Mouse (Mus musculus) hindbrain, embryonic 13.5 days (tissue): Measurements from ENCODE around the gene Fosl2. TPM values are rescaled to one million over a fixed set of nuclear protein-coding genes. Genes with fewer than 3 reads are reported as not detected.

Experiments
- ATAC-seq: fragments of 200-750 bp; cut with Nextera tagmentation; 2 replicates; pipeline ENCODE4 v1.8.0; 2017; ENCODE audit warnings: moderate TSS enrichment; ENCODE audit not compliant: low FRiP score
- H3K27ac ChIP-seq: fragments of 300-500 bp; sonication (generic); 2 replicates; pipeline ENCODE4 v1.5.1; 2015; ENCODE audit warnings: inconsistent platforms, mild to moderate bottlenecking, moderate library complexity
- H3K27me3 ChIP-seq: fragments of 300-500 bp; sonication (generic); 2 replicates; pipeline ENCODE4 v1.6.1; 2015; ENCODE audit warnings: mild to moderate bottlenecking, inconsistent platforms
- H3K36me3 ChIP-seq: fragments of 300-500 bp; sonication (generic); 2 replicates; pipeline ENCODE4 v1.6.1; 2015; ENCODE audit warnings: mild to moderate bottlenecking, inconsistent platforms
- H3K4me1 ChIP-seq: fragments of 300-500 bp; sonication (generic); replicated peaks from 2 replicates; pipeline ENCODE4 v1.6.1; 2015; ENCODE audit warnings: inconsistent platforms
- H3K4me2 ChIP-seq: fragments of 300-500 bp; sonication (generic); 2 replicates; pipeline ENCODE4 v1.6.1; 2015; ENCODE audit warnings: inconsistent platforms, mild to moderate bottlenecking, moderate library complexity
- H3K4me3 ChIP-seq: fragments of 300-500 bp; sonication (generic); 2 replicates; pipeline ENCODE4 v1.5.1; 2015; ENCODE audit warnings: mild to moderate bottlenecking, inconsistent platforms
- H3K9ac ChIP-seq: fragments of 300-500 bp; sonication (generic); 2 replicates; pipeline ENCODE4 v1.6.1; 2015; ENCODE audit warnings: mild to moderate bottlenecking, inconsistent platforms
- H3K9me3 ChIP-seq: fragments of 300-500 bp; sonication (generic); 2 replicates; pipeline ENCODE4 v1.6.1; 2016; ENCODE audit warnings: inconsistent platforms
- WGBS: fragments of 180-500 bp; shearing (Covaris S2); methylation state at CpG from one replicate; pipeline ENCODE4 v1.1.7; 2015; 5-methylcytosine and 5-hydroxymethylcytosine counted together
- polyA plus RNA-seq: library from polyadenylated mRNA; unstranded; fragments of >200 nt; fragmentation: Nextera tagmentation; extraction: Ambion mirVana; gene quantifications from 2 replicates; pipeline ENCODE4 v1.2.1, GENCODE M21; 2015

The Fosl2 gene
- polyA plus RNA-seq, 1 experiment from 2014 or later = 0.36 TPM

- Histone ChIP-seq H3K4me2 (no peak overlapping the region), H3K9ac (no peak overlapping the region), H3K27me3 (no peaks in the 10 kb centered on the region), H3K36me3 (no peaks in the 10 kb centered on the region), H3K9me3 (no peaks in the 10 kb centered on the region), H3K4me3 (no peak overlapping the region), H3K4me1 (no peaks in the 10 kb centered on the region), H3K27ac (no peak overlapping the region)
- 82% methylated on average over 7 of the region's 7 CpGs for WGBS
- no peak for ATAC-seq
Measured at GRCm38 (mm10) chr5:32112206-32112916, 23.2 kb upstream of the Fosl2 start.

- peaks cover 4% of the 10 kb centered on the region; the same call in 1 of the 2 replicates for H3K4me1 ChIP-seq
- H3K36me3 ChIP-seq = no peaks in the 10 kb centered on the region
- no peak overlapping the region for H3K9ac ChIP-seq
- WGBS = 55% methylated on average over 11 of the region's 11 CpGs
- H3K27ac ChIP-seq = no peak overlapping the region
- no peak overlapping the region for H3K4me3 ChIP-seq
- no peaks in the 10 kb centered on the region for H3K9me3 ChIP-seq
- no peak overlapping the region for H3K4me2 ChIP-seq
- no peaks in the 10 kb centered on the region for H3K27me3 ChIP-seq
- no peak for ATAC-seq
Measured at GRCm38 (mm10) chr5:32120901-32121376, 14.7 kb upstream of the Fosl2 start.

DNA sequence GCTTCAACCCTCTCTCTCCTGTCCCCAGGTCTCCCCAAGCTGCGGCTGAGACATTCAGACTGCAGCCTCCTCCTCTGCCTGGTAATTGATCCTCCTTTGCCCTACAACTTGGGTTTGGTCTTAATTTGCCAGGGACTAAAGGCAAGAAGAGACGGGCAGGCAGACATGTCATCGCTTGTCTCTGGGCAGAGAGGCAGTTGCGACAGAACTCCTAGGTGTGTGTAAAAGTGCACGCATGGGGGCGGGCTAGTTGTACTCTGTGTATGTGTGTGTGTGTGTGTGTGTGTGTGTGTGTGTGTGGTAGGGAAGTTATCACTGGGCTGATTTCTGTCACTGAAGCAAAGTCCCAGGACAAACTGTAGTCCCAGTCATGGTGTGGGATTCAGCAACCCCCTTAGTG lies 13.7 kb upstream of the Fosl2 start:
- Histone ChIP-seq H3K36me3 (no peaks in the 10 kb centered on the region), H3K9ac (no peak overlapping the region), H3K4me1 (peaks cover 4% of the 10 kb centered on the region; the same call in 1 of the 2 replicates), H3K4me3 (no peak overlapping the region), H3K27ac (no peak overlapping the region), H3K4me2 (no peak overlapping the region), H3K9me3 (no peaks in the 10 kb centered on the region), H3K27me3 (no peaks in the 10 kb centered on the region)
- no peak for ATAC-seq
- WGBS = 92% methylated on average over 6 of the region's 6 CpGs

GRCm38 (mm10) chr5:32122363-32122762 lies 13.2 kb upstream of the Fosl2 start:
- Histone ChIP-seq H3K4me1 (peaks cover 4% of the 10 kb centered on the region; the same call in 1 of the 2 replicates), H3K36me3 (no peaks in the 10 kb centered on the region), H3K27me3 (no peaks in the 10 kb centered on the region), H3K27ac (no peak overlapping the region), H3K9me3 (no peaks in the 10 kb centered on the region), H3K9ac (no peak overlapping the region), H3K4me3 (no peak overlapping the region), H3K4me2 (no peak overlapping the region)
- ATAC-seq = no peak
- WGBS = 87% methylated on average over 5 of the region's 5 CpGs

DNA sequence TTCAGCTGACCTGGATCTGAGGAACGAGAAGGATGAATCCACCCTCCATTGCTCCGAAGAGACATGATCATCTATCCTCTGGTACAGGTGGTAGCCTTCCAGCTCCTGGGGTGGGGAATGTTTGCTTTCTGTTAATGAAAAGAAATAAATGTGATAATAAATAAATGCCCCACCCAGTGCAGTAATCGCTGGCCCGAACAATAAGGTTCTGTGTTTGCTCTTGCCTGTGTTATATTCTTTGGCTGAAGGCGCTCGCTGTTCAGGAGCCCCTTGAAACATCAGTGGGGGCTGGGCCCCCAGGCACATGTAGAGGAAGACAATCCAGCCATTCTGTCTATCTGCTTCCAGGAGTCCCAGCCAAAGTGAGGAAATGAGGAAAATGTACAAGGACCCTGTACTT lies 10.6 kb upstream of the Fosl2 start:
- no peak for ATAC-seq
- H3K9ac ChIP-seq = no peak overlapping the region
- peaks cover 14% of the 10 kb centered on the region; the same call in 1 of the 2 replicates for H3K27me3 ChIP-seq
- H3K4me1 ChIP-seq = peaks cover 4% of the 10 kb centered on the region; the same call in 1 of the 2 replicates
- H3K4me2 ChIP-seq = no peak overlapping the region
- H3K9me3 ChIP-seq = no peaks in the 10 kb centered on the region
- H3K36me3 ChIP-seq = no peaks in the 10 kb centered on the region
- H3K4me3 ChIP-seq = no peak overlapping the region
- no peak overlapping the region for H3K27ac ChIP-seq
- WGBS = 89% methylated on average over 6 of the region's 6 CpGs

GRCm38 (mm10) chr5:32127226-32127625 lies 8.4 kb upstream of the Fosl2 start:
- WGBS = 48% methylated on average over 3 of the region's 3 CpGs
- ATAC-seq = no peak
- H3K27me3 ChIP-seq = peaks cover 36% of the 10 kb centered on the region
- H3K4me1 ChIP-seq = no peaks in the 10 kb centered on the region
- no peak overlapping the region for H3K9ac ChIP-seq
- H3K36me3 ChIP-seq = no peaks in the 10 kb centered on the region
- no peak overlapping the region for H3K4me3 ChIP-seq
- H3K9me3 ChIP-seq = no peaks in the 10 kb centered on the region
- no peak overlapping the region for H3K27ac ChIP-seq
- no peak overlapping the region for H3K4me2 ChIP-seq

DNA sequence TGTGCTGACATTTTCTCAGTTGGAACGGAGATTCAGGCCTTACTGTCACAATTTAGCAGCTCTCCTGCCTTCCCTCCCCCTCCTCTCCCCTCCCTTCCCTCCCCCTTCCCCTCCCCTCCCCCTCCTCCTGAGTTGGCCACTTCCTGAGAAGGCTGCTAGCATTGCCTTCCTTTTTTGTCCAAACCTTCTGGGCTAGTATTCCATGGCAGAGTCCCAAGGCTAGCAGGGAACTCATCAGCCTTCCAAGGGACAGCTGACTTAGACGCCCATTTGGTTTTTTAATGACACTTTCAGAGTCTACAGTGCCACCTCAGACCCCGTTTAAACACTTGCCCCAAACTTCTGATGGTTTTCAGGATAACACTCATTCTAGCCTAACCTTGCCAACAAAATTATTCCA lies 7.7 kb upstream of the Fosl2 start:
- Histone ChIP-seq H3K27me3 (peaks cover 43% of the 10 kb centered on the region), H3K4me3 (no peak overlapping the region), H3K36me3 (no peaks in the 10 kb centered on the region), H3K4me1 (peaks cover 4% of the 10 kb centered on the region), H3K4me2 (no peak overlapping the region), H3K27ac (no peak overlapping the region), H3K9ac (no peak overlapping the region), H3K9me3 (no peaks in the 10 kb centered on the region)
- WGBS = 64% methylated on average over 3 of the region's 3 CpGs
- ATAC-seq = no peak

DNA sequence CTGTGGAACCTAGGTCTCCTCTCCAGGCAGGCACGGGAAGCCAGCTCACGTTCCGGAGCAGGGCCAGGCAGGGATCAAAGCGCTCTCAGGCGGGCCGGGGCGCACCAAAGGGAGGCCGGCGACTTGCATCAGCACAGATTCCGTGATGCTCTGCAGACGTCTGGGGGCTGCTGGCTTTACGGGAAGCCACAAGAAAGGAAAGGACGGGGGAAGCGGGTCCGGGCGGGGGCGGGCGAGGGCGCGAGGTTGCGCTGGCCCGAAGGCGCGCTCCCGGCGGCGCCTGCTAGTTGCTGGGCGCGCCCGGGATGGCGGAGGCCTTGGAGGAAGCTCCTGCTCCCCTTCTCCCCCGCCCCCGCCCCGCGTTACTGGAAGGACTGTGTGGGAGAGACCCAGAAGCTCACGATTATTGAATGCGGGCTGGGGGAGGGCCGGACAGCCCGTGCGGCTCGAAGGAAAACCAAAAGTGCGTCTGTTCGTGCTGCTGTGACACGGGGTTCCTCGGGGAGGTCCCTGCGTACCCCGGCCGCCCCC lies 2.6 kb upstream of the Fosl2 start:
- ATAC-seq = peak; percentile 34
- Histone ChIP-seq H3K27ac (peak overlapping the region; percentile 24), H3K36me3 (no peaks in the 10 kb centered on the region), H3K4me3 (peak overlapping the region; percentile 59), H3K27me3 (peaks cover 85% of the 10 kb centered on the region), H3K9me3 (no peaks in the 10 kb centered on the region), H3K4me1 (peaks cover 38% of the 10 kb centered on the region), H3K4me2 (peak overlapping the region; percentile 96), H3K9ac (peak overlapping the region; percentile 79)
- 0% methylated on average over 47 of the region's 48 CpGs for WGBS

GRCm38 (mm10) chr5:32133549-32134004 lies 2.0 kb upstream of the Fosl2 start:
- Histone ChIP-seq H3K9ac (peak overlapping the region; percentile 79), H3K27me3 (peaks cover 89% of the 10 kb centered on the region), H3K4me1 (peaks cover 38% of the 10 kb centered on the region), H3K36me3 (no peaks in the 10 kb centered on the region), H3K4me3 (peak overlapping the region; percentile 59), H3K9me3 (no peaks in the 10 kb centered on the region), H3K27ac (peak overlapping the region; percentile 24), H3K4me2 (peak overlapping the region; percentile 96)
- under 1% methylated on average over 20 of the region's 20 CpGs for WGBS
- ATAC-seq = no peak

DNA sequence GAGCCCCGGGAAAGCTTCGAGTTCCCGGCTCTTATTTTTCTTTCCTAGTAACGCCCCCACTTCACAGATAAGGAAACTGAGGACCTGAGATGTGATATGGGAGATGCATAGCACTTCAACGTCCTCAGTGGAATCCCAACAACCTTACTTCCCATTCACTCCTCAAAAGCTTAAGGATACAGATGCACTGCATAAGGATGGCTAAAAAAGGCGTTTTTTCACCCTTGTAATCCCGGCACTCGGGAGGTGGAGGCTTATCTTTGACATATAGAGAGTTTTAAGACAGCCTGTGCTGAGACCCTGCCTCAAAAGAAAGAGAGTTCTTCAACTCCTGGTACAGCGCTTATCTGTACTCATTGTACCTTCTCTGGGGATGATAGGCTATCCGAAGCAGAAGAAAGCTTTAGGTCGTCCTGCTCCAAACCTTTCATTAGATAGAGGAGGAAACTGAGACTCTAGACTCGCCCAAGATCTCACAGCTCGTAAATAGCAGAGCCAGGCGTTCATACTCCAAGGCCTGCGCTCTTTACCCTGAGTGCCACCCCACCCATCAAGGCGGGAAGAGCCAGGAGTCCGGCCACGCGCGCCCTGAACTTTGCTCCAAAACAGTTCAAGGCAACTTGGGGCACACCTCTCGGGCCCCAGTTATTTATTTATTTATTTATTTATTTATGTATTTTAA lies 1.4 kb upstream of the Fosl2 start:
- Histone ChIP-seq H3K4me3 (peak overlapping the region; percentile 59), H3K36me3 (no peaks in the 10 kb centered on the region), H3K4me2 (peak overlapping the region; percentile 96), H3K27ac (no peak overlapping the region; the same call in 1 of the 2 replicates), H3K27me3 (peaks cover 90% of the 10 kb centered on the region), H3K4me1 (peaks cover 38% of the 10 kb centered on the region), H3K9me3 (no peaks in the 10 kb centered on the region), H3K9ac (peak overlapping the region; percentile 79; the same call in 1 of the 2 replicates)
- WGBS = 2% methylated on average over 21 of the region's 21 CpGs
- ATAC-seq = no peak

- under 1% methylated on average over 17 of the region's 54 CpGs for WGBS
- peak; percentile 63 for ATAC-seq
- H3K27me3 ChIP-seq = peaks cover 87% of the 10 kb centered on the region
- H3K9me3 ChIP-seq = no peaks in the 10 kb centered on the region
- H3K4me3 ChIP-seq = peak overlapping the region; percentile 59
- H3K27ac ChIP-seq = peak overlapping the region; percentile 83
- peak overlapping the region; percentile 75 for H3K9ac ChIP-seq
- H3K36me3 ChIP-seq = no peaks in the 10 kb centered on the region
- H3K4me1 ChIP-seq = peaks cover 38% of the 10 kb centered on the region
- H3K4me2 ChIP-seq = peak overlapping the region; percentile 96
Measured at GRCm38 (mm10) chr5:32134903-32135335, 682 bp upstream of the Fosl2 start.

GRCm38 (mm10) chr5:32136301-32136863 lies 781 bp downstream of the Fosl2 start:
- H3K4me3 ChIP-seq = peak overlapping the region; percentile 59
- H3K27ac ChIP-seq = peak overlapping the region; percentile 48; the same call in 1 of the 2 replicates
- no peak for ATAC-seq
- H3K9ac ChIP-seq = peak overlapping the region; percentile 75
- under 1% methylated on average over 61 of the region's 63 CpGs for WGBS
- H3K4me2 ChIP-seq = peak overlapping the region; percentile 96
- H3K9me3 ChIP-seq = no peaks in the 10 kb centered on the region
- peaks cover 38% of the 10 kb centered on the region for H3K4me1 ChIP-seq
- no peaks in the 10 kb centered on the region for H3K36me3 ChIP-seq
- peaks cover 73% of the 10 kb centered on the region for H3K27me3 ChIP-seq
